Mouse (Mus musculus) telencephalon, adult 2 months (tissue): ENCODE data around the gene Cenpl.

Experiments
- DNase-seq: peaks from one replicate; pipeline ENCODE4 v3.0.0-alpha.2; 2011; ENCODE audit warnings: low read depth, low spot score

Cenpl gene

GRCm38 (mm10) chr1:161041261-161042020, 29.1 kb upstream of the Cenpl start:
- no peak for DNase-seq

DNA sequence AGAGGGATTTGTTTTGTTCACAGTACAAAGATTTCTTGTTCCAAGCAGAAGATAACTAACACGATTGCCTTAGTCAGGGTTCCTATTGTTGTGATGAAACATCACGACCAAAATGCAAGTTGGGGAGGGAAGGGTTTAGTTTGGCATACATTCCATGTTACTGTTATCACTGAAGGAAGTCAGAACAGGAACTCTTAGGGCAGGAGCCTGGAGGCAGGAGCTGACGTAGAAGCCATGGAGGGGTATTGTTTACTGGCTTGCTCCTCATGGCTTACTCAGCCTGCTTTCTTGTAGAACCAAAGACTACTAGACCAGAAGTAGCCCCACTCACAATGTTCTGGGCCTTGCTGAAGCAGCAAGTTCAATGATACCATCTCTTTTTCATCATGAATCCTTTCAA, 23.5 kb upstream of the Cenpl start:
- DNase-seq = no peak

GRCm38 (mm10) chr1:161057164-161057563, 13.3 kb upstream of the Cenpl start:
- no peak for DNase-seq

DNA sequence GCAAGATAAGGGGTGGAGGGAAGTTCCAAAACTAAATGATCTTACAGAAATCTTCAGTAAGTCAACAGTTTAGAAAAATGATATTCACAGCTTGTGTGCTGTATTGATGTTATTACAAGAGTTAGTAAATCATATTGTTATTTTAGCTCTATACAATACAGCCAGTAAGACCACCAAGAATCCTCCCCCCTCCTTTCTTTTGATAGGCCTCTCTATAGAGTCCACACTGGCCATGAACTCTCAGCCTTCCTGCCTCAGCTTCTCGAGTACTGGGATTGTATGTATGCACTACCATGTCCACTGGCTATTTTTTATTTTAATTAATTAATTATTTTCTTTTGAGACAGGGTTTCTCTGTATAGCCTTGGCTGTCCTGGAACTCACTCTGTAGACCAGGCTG, 7.2 kb upstream of the Cenpl start:
- DNase-seq = no peak

GRCm38 (mm10) chr1:161071272-161071620, 733 bp downstream of the Cenpl start:
- DNase-seq = no peak

- DNase-seq = no peak
These were observed 5.7 kb downstream of the Cenpl start for GRCm38 (mm10) chr1:161076238-161076637.

GRCm38 (mm10) chr1:161077243-161077642, 6.7 kb downstream of the Cenpl start:
- DNase-seq = no peak

DNA sequence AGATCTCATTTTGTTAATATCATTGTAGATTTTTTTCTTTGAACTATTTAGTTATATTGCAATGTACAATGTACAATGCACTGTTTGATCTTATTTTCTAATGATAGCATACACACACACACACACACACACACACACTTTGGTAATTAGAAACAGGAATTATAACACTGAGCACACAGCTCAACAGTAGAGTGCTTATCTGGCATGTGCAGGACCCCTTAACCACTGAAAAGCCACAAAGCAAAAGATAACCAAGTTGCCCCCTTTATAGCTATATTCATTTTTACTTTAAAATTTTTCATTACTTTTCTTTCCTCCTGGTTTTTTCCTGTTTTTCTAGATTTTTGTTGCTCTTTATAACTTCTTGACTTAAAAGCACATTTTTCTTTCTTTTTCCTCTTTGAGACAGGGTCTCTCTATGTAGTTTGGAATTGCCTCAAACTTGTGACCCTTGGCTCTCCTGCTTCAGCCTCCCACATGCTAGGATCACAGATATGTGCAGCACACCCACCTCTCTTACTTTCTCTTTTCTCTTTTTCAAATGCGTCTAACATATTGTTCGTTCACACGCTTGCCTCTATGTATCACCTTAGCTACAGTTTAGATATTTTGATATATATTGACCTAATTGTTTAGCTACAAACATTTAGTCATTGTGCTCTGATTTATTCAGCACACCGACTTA, 29.4 kb downstream of the Cenpl start:
- DNase-seq = no peak

- no peak for DNase-seq
These were observed 33.3 kb downstream of the Cenpl start for GRCm38 (mm10) chr1:161103842-161104241.

GRCm38 (mm10) chr1:161109216-161109615, 38.7 kb downstream of the Cenpl start:
- DNase-seq = no peak

GRCm38 (mm10) chr1:161114591-161114990, 44.1 kb downstream of the Cenpl start:
- DNase-seq = no peak

DNA sequence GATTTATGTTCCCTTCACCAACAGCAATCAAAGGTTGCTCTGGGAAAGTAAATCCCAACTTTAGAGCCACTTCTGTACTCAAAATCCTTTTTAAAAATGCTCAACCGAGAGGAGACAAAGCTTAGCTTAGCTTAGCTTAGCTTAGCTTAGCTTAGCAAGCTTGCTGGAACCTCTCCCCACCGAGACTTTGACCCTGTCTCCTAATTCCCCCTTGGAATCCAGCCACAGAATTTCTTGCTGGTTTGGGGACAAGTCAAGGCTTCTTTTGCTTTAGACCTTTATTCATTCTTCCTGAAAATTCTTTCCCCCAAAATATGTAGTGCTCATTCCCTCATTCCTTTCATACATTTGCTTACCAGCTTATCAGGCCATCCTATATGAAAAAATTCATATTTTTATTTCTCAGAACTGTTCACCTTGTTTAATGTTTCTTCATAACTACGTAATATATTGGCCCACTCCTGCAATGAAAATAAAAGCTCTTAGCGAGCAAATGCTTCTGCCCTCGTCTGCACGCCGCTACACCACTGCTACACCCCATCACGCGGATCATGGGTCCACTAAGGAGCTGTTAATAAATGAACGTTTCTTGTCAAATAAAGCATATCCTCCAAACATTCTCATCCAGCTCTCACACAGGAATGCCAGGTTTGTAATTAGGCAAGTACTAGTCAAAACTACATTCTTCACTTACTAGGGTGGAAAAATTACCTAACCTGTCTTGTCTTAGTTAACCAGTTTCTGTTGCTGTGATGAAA, 52.3 kb downstream of the Cenpl start:
- no peak for DNase-seq

DNA sequence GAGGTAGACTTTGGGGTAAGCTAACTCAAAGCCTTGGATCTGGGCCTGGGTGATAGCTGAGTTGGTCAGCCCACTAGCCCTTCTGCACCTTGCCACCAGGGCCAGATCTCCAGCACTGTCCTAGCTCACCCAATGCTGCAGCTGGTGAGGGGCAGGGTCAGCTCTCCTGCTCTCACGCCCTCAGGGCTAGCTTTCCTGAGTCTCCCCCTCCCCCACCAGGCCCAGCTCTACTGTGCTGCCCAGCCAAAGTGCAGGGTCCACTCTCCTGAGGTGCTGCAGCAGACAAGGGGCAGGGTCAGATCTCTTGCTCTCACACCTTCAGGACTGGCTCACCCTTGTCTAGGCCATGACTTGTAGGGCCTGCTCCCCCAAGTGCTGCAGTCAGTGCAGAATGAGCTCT, 55.9 kb downstream of the Cenpl start:
- DNase-seq = no peak

- DNase-seq = peak; percentile 95
These were observed 60.5 kb downstream of the Cenpl start, which contains the start of gene Klhl20 for GRCm38 (mm10) chr1:161130726-161131664. TSS of gene Klhl20 (minus strand) at chr1:161131511.
